Mouse (Mus musculus): ENCODE data around the gene Tm7sf3.

- peak; percentile 88 for TF ChIP-seq EP300 (IDR thresholded peaks at IDR 0.05; ENCODE audit: low read depth)
- TF ChIP-seq CTCF (IDR thresholded peaks at IDR 0.05; ENCODE audit: low read depth): no peak
These were observed 12.6 kb downstream of the Tm7sf3 start for GRCm38 (mm10) chr6:146629781-146630756.
